Mouse (Mus musculus): ENCODE measurements around the gene Gatad1. TPM values are rescaled to one million over a fixed set of nuclear protein-coding genes. Genes with fewer than 3 reads are reported as not detected.
"Not testable (repeated sequence)": the region's sequence is repeated elsewhere in the genome, so short reads cannot be mapped to it uniquely, and the experiment has no call there.

The Gatad1 gene
- total RNA-seq, 2 experiments from 2014 or later = 124 to 133 TPM

GRCm38 (mm10) chr5:3644621-3645020 lies 12.4 kb downstream of the Gatad1 start:
- DNase-seq (ENCODE audit: low spot score in 2 of 2) = no peak

- no peak for DNase-seq (ENCODE audit: low spot score in 2 of 2)
Observed at GRCm38 (mm10) chr5:3635286-3635685, 21.7 kb downstream of the Gatad1 start.

GRCm38 (mm10) chr5:3633951-3634350 lies 23.0 kb downstream of the Gatad1 start:
- DNase-seq (ENCODE audit: low spot score in 2 of 2) = no peak

- DNase-seq (ENCODE audit: low spot score in 2 of 2) = no peak
Observed at GRCm38 (mm10) chr5:3633315-3633714, 23.7 kb downstream of the Gatad1 start.

DNA sequence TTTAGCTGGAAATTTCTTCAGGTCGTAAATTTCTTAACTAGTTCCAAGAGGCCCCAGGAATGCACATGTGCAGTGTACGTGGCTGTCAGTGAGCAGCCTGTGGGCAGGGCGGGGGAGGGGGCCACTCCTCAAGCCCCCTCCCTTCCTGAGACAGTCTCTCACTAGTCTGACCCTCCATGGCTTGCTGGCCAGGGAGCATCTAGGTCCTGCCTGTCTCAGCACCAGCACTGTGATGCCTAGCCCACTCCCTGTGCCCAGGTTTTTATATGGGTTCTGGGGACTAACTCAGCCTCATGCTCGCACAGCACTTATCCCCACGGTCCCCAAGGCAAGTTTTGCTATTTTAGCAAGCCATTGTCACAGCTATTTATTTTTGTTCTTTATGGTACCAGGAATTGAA lies 24.7 kb downstream of the Gatad1 start:
- no peak for DNase-seq (ENCODE audit: low spot score in 2 of 2)

GRCm38 (mm10) chr5:3631512-3632271 lies 25.3 kb downstream of the Gatad1 start:
- DNase-seq (ENCODE audit: low spot score in 2 of 2) = no peak

- DNase-seq (ENCODE audit: low spot score in 2 of 2) = no peak
Observed at GRCm38 (mm10) chr5:3630055-3630454, 26.9 kb downstream of the Gatad1 start.

- no peak for DNase-seq (ENCODE audit: low spot score in 2 of 2)
Observed at GRCm38 (mm10) chr5:3620486-3620885, 36.5 kb downstream of the Gatad1 start.

DNA sequence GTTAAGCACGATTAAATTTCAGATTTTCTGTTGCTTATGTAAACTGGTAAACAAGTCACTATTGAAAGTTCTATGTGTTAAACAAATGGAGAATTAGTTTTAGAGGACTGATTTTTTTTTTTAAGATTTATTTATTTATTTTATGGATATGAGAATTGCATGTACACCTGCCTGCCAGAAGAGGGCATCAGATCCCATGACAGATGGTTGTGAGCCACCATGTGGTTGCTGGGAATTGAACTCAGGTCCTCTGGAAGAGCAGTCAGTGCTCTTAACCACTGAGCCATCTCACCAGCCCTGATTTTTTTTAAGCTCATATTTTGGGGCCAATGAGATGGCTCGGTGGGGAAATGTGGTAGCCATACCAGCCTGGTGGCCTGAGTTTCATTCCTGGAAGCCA lies 45.1 kb downstream of the Gatad1 start:
- DNase-seq (ENCODE audit: low spot score in 2 of 2) = not testable (repeated sequence)

- no peak for DNase-seq (ENCODE audit: low spot score in 2 of 2)
Observed at GRCm38 (mm10) chr5:3609241-3609640, 47.7 kb downstream of the Gatad1 start.

GRCm38 (mm10) chr5:3607114-3607513 lies 49.9 kb downstream of the Gatad1 start:
- DNase-seq (ENCODE audit: low spot score in 2 of 2) = no peak

DNA sequence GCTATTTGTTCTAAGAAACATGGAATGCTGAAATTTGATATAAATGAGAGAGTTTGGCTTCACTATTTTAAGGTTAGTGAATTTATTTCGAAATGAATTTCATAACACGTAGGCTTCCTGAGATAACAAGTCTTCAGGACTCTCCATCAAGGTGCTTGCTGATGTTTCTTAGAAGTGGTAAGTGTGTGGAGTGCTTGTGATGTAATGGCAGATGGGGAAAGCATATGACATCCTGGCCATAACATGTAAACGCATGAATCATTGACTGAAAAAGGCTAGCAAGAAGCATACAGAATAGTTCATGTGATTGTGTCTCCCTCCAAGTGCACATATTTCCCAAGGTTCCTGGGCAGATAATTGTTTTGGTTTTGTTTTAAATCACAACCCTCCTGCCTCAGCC lies 56.2 kb downstream of the Gatad1 start:
- no peak for DNase-seq (ENCODE audit: low spot score in 2 of 2)

GRCm38 (mm10) chr5:3600298-3600697 lies 56.7 kb downstream of the Gatad1 start:
- DNase-seq (ENCODE audit: low spot score in 2 of 2) = no peak

DNA sequence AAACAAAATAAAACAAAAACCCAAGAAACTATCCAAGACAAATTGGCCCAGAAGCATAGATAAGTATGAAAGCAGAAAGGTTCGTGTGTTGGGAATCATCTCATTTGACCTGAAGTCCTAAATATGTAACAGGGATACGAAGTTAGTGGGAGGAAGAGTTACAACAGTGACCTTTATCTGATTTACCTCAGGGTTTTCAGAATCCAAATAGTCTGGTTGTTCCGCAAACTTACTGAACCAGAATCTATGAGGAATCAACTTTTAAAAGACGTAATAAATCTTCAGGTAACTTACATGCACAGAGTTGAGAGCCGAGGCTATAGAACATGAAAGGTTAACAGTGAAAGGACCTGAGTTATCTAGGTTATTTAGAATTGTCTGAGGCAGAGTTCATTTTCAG lies 58.2 kb downstream of the Gatad1 start:
- no peak for DNase-seq (ENCODE audit: low spot score in 2 of 2)

- DNase-seq (ENCODE audit: low spot score in 2 of 2) = no peak
Observed at GRCm38 (mm10) chr5:3597171-3597570, 59.8 kb downstream of the Gatad1 start.

- peak; percentile 79 to 83 for DNase-seq (ENCODE audit: low spot score in 2 of 2)
Observed at GRCm38 (mm10) chr5:3596399-3596766, 60.6 kb downstream of the Gatad1 start, which contains the start of gene Rbm48. Gene Rbm48, minus strand, starts transcription at chr5:3596585.

- peak; percentile 91 to 96 for DNase-seq (ENCODE audit: low spot score in 2 of 2)
Observed at GRCm38 (mm10) chr5:3595693-3596398, 61.1 kb downstream of the Gatad1 start, which contains the start of gene Pex1. Gene Pex1, plus strand, starts transcription at chr5:3596066.

Small RNA genes within 50 kb of the gene (microRNA-seq; reads per million reads assigned to microRNA genes)
- gene Gm22926 (0 reads per million in 2 experiments), gene Gm26238 (0 reads per million in 2 experiments)

Other genes with a start within 250 kb of the Gatad1 start
- 10 to 100 TPM; 45.8 to 46.6 TPM for gene Fam133b, start 113.4 kb downstream of the Gatad1 start, total RNA-seq (2021)
- gene 1700109H08Rik, start 85.6 kb downstream of the Gatad1 start, total RNA-seq (2021) = 1 to 10 TPM; 4.1 to 4.6 TPM
- gene Pex1, start 61.1 kb downstream of the Gatad1 start, total RNA-seq (2021) = 10 to 100 TPM; 22.0 to 26.8 TPM
- 10 to 100 TPM; 11.9 to 14.6 TPM for gene Rbm48, start 60.6 kb downstream of the Gatad1 start, total RNA-seq (2021)
- not detected for gene Tmbim7, start 6.0 kb downstream of the Gatad1 start, total RNA-seq (2021)
- gene Ankib1, start 145.7 kb upstream of the Gatad1 start, total RNA-seq (2021) = 100 to 1,000 TPM; 125 to 130 TPM
- gene Krit1, start 146.0 kb upstream of the Gatad1 start, total RNA-seq (2021) = 10 to 100 TPM; 51.8 to 51.9 TPM
- gene Lrrd1, start 188.0 kb upstream of the Gatad1 start, total RNA-seq (2021) = under 1 TPM in 1 of 2 experiments, not detected in 1; 0.16 TPM
- gene Mterf1a, start 236.7 kb upstream of the Gatad1 start, total RNA-seq (2021) = 1 to 10 TPM; 7.2 to 9.2 TPM